Mouse (Mus musculus) olfactory bulb, adult 2 months (tissue): ENCODE results near the gene Zcchc7.

ENCODE experiments used
- CTCF ChIP-seq: fragments of 200-500 bp; IDR thresholded peaks from 2 replicates; pipeline ENCODE4 v1.5.1; 2012; ENCODE audit warnings: low read depth, mild to moderate bottlenecking, low read length, moderate library complexity; ENCODE audit not compliant: insufficient read depth
- POLR2A ChIP-seq: fragments of 200-500 bp; IDR thresholded peaks from 2 replicates; pipeline ENCODE4 v1.6.1; 2012; ENCODE audit warnings: mild to moderate bottlenecking, low read depth, low read length, moderate library complexity; ENCODE audit not compliant: insufficient read depth

GRCm38 (mm10) chr4:44716391-44716790 lies 39.3 kb upstream of the Zcchc7 start:
- TF ChIP-seq POLR2A (no peak), CTCF (no peak)
